Mouse (Mus musculus): ENCODE measurements around the gene Camta1. TPM values are rescaled to one million over a fixed set of nuclear protein-coding genes. Genes with fewer than 3 reads are reported as not detected.

Camta1 gene
- total RNA-seq, 2 experiments from 2014 or later: 194 to 203 TPM

DNA sequence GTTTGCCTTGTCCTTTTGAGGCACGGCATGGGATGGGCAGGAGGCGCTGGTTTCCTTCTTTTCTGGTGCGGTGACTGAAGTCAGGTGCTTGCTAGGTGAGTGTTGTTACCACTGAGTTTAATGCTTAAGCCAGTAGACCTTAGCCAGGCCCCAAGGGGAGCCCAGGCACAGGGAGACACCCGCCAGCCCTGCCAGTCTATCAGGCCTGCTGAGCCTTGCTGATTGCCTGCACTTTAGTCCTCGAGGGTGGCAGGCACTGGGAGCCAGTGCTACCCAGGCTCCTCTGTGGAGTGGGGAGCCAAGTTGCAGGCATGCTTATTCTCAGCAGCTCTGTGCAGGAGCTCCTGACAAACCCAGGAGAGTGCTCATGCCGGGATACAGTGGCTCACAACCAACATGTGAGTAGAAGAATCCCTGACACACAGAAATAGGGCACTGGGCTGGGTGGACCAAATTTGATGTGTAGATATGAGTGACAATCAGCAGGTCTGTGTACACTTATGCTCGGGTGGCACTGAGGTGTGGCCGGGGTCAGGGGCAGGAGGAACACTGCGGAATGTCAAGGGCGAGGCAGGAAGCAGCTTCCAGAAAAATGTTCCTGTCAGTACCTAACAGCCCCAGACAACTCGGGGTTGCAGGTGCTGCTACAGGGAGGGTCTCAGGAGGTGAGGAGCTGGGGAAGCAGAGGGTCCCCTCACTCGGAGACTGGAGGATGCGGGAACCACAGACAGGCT lies 638.2 kb downstream of the Camta1 start:
- intact Hi-C loops (cut with DNase I): no loop called here
- no peak for DNase-seq (ENCODE audit: low spot score in 2 of 2)

DNA sequence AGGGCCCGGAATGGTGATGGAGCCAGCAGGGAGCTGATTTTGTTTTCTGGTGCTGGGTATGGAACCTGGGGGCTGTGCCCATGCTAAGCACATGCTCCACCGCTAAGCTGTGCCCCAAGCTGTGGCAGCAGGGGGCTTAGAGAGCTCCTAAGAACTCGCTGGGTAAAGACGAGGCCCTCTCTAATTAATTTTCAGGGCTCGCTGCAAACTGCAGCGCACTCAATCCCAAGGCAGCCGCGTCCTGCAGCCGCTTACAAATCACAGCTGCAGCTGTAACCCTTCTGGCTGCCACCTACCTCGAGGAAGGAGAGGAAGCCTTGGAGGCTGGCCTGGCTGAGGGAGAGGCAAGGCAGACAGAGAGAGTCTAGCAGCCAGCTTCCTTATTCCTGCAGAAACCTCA lies 639.0 kb downstream of the Camta1 start:
- no peak for DNase-seq (ENCODE audit: low spot score in 2 of 2)
- intact Hi-C loops (cut with DNase I): no loop called here

DNA sequence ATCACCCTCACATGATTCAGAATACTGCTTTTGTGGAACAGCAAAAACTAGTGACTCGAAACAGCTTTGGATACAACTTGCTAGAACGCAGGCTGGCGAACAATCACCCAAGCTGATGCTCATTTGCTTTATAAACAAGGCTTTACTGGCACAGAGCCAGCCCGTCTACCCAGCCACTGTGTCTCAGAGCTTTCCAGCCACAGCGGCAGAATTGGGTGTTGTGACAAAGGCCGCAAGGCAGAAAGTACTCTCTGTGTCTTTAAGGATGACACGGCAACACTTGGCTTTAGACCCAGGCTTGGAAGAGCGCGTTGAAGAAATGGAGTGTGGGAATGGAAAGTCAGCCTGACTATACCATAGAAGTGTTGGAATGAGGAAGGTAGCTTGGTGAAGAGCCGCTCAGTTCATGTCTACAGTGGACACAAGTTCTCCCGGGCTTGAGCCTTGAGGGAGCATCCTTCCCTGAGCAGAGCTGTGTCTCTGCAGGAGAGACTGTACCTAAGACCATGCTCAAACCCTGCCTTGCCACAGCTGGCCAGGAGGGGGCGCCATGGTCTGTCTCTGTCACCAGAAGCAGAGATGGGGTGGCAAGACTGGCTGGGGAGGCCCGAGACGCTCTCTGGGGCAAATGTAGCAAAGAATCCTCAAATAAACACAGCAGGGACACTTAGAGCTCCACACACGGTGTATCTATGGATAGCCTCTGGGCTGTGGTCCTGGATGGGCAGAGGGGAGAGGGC lies 645.0 kb downstream of the Camta1 start:
- intact Hi-C loops (cut with DNase I): no loop called here
- peak; percentile 25 to 53 for DNase-seq (ENCODE audit: low spot score in 2 of 2)

DNA sequence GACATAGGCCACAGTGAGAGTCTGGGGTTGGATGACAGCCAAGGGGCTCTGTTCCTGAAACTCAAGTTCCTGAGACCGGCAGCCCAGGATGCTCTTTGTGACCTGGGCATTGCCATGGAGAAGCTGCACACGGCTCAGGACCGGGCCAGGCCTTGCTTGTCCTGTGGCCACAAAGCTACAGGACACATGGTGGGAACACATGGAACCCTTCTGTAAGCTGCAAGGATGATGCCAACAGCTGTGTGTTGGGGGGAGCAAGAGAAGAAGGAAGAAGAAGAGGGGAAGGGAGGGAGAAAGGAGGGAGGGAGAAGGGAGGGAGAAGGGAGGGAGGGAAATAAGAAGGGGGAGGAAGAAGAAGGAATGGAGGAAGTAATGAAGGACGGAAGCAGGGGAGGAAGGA lies 645.8 kb downstream of the Camta1 start:
- no peak for DNase-seq (ENCODE audit: low spot score in 2 of 2)

DNA sequence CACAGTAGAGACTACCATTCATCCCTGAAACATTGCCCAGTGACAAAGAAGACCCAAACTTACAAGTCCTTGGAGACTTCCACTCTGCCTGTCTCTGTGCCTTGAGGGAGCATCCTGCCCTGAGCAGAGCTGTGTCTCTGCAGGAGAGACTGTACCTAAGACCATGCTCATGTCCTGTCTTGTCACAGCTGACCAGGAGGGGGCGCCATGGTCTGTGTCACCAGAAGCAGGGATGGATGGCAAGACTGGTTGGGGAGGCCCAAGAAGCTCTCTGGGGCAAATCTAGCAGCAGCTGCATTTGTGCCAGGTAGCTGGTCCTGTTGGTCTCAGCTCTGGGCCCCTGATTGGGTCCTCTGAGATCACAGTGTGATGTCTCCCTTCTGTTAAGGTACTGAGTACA lies 646.5 kb downstream of the Camta1 start:
- intact Hi-C loops (cut with DNase I): no loop called here
- no peak for DNase-seq (ENCODE audit: low spot score in 2 of 2)

More for the DNA sequence above, 645.8 kb downstream of the Camta1 start:
- intact Hi-C loops (cut with DNase I): no loop called here

DNA sequence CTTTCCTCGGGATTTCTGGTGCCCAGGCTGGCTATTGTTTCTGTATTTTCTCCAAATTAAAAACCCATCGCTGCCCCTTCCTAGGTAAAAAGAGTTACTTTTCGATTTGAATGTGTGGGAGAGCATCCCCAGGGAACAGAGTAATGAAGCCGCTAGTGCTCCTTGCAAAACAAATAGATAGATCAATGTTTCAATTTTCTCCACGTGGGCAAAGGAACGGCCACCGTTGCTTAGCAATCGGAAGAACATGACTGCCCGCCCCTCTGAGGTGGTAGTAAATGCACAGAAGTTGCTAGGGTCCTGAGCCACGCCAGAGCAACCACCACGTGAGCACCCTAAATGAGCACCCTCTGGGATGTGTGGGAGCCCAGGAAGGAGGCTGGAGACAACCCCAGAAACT lies 648.2 kb downstream of the Camta1 start:
- DNase-seq (ENCODE audit: low spot score in 2 of 2): no peak
- intact Hi-C loops (cut with DNase I): no loop called here

DNA sequence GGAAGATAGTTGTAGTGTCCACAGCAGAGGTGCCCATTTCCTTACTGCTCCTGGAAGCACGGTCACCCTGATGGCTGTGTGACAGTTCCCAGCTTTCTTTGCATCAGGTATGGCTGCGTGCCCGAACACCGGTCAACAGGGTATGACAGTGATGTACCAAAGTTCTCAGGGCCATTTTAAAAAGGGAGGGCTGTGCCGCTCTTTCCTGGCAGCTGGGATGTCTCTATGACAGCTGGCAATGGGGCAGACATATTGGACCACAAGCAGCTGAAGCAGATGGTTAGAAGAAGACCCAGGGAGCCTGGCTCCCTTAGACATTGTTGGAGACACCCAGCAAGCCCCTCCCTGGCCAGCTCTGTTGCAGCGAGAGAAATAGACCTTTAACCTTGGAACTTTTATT lies 649.7 kb downstream of the Camta1 start:
- intact Hi-C loops (cut with DNase I): no loop called here
- no peak for DNase-seq (ENCODE audit: low spot score in 2 of 2)

DNA sequence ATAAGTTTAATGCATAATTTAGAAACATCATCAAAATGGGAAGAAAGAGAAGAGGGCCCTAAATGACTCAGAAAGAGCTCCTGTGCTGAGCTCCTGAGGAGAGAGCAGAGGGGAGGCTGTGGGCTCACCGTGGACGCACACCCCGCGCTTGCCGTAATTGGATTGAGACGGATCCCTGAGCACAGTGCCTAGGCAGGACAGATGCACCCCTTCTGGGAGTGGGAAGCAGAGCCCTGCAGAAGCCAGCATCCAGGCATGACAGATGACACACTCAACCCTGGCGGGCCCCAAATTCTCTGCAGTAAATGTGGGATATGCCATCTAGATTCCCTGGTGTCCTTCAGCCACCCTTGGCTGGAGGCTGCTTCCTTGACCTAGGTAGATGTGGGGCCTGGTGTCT lies 654.1 kb downstream of the Camta1 start:
- DNase-seq (ENCODE audit: low spot score in 2 of 2): no peak
- intact Hi-C loops (cut with DNase I): no loop called here

DNA sequence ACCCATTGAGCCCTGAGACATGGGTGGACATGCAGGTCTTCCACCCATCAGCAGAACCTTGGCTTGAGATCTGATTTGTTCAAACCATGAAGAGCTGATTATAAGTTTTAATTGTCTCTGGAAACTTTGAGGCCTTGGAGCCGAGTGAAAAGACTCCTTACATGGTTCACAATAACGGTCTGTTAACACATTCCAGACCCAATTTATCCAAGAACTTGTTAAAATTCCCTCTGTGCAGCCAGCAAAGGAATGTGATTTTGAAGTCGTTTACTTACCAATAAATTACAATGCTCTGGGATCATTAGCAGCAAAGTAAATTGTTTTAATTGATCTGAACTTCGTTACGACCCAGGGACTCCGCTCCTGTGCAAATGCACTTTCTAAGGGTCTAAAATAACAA lies 658.8 kb downstream of the Camta1 start:
- intact Hi-C loops (cut with DNase I): no loop called here

DNA sequence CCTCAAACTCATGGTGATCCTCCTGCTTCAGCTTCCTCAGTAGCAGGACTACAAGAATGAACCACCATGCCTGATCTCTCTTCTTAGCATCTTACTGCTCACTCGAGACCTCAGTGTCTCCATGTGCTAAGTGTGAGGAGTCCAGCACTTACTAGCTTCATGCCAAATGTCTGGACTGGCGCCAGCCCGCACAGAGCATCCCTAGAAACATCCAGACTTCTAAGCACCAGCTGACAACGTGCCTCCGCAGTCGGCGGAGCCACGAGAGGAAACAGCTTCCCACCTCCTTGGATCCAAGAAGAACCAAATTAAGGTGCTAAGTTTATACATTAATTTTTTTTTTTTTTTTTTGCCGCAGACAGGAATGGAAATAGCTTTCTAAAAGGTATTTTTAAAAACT lies 661.4 kb downstream of the Camta1 start:
- intact Hi-C loops (cut with DNase I): no loop called here
- peak; percentile 81 to 87 for DNase-seq (ENCODE audit: low spot score in 2 of 2)

More for the DNA sequence above, 658.8 kb downstream of the Camta1 start:
- no peak for DNase-seq (ENCODE audit: low spot score in 2 of 2)

DNA sequence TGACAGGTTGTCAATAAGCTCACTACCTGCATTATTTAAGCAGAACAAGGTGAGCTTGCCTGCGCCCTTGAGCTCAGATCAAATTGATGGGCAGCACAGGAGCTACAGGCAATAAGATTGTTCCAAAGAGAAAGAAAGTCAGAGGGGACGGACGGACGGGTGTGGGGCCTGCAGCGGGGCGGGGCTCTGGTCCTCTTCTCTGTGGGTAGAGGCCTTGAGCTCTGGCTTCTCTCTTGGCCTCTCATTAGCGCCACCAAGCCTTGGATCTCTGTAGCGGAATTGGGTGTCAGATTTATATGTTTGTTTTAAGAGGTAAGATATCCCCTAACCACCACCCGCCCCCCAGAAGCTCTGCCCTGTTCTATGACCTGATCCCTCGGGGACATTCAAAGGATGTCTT lies 666.5 kb downstream of the Camta1 start:
- DNase-seq (ENCODE audit: low spot score in 2 of 2): no peak
- intact Hi-C loops (cut with DNase I): no loop called here

DNA sequence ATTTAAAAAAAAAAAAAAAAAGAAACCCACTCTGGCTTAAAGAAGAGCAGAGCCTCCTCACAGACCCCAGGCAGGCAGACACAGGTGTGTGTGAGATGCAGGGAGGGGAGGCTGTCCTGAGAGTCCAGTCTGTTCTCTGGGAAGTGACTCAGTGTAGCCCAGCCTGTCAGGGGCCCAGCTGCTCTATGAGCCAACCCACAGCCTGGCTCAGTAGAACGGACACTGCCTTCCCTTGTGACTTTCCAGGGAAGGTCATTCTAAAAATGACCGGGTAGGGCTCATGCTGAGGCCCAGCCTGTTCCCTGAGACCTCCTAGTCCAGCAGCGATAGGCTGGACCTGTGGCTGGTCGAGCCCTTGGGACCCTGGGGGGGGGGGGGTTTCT lies 667.0 kb downstream of the Camta1 start:
- DNase-seq (ENCODE audit: low spot score in 2 of 2): no peak
- intact Hi-C loops (cut with DNase I): no loop called here

DNA sequence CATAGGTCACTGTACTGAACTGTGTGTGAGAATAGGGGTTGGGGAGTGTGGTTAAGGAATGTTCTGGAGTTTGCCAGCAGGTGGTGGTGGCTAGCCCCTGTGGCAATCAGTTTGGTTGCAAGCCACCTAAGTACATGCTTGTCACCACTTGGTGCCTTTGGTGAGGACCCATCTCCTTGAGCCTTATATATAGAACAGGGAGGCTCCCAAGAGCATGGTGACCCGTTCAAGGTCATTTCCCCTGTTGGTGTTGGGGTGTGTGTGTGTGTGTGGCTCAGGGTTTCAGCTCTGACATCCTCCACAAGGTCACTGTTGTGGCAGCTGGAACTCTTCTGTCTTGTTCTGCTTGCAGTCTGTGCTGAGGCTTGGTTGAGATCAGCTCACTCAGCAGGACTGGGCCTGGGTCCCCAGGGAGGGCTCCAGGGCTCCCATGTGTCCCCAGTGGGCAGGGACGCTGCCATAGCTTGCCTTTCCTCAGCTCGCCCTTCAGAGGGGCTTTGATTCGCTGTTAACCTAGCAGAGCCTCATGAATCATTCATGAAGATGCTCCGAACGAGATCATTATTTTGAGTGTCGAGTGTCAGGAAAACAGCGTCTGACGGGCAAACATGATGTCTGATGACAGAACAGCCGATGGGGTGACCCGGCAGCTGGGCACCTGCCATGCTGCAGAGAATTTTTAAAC lies 667.5 kb downstream of the Camta1 start:
- intact Hi-C loops (cut with DNase I): no loop called here
- DNase-seq (ENCODE audit: low spot score in 2 of 2): no peak

DNA sequence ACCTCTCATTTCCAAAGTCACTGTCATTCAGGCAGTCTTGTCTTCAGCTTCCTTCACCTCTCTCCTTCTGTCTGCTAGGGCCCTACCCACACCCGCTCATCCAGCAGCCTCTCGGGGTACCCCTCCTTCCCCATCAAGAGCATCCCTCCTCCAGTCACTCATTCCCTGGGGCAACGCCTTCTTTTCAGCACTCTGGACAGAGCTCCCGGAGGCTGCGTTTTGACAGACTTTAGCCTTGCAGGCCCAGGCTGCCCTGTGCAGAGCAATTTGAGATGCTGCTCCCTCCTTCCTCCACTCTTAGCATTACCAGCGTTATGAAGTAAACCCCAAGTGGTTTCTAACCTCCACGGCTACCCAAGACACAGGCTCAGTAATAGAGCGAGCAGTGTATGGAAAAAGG lies 675.2 kb downstream of the Camta1 start:
- peak in 1 of 2 experiments; percentile 19 for DNase-seq (ENCODE audit: low spot score in 2 of 2)
- intact Hi-C loops (cut with DNase I): no loop called here

DNA sequence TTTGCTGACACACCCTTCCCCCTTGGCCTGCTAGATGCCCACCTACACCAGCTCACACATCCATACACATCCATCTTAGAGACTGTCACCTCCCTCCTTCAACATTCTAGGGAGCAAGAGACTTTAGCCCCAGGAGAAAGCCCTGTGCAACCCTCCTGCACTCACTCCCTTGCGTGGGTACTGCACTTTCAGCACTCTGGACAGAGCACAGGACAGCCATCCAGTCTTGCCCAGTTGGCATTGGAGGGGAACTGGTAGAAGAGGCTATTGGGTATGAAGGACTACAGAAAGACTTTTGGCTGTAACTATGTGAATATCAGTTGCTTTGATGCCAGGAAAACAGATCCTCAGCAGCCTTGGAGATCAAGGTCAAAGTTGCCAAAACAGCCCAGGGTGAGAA lies 675.9 kb downstream of the Camta1 start:
- intact Hi-C loops (cut with DNase I): no loop called here

DNA sequence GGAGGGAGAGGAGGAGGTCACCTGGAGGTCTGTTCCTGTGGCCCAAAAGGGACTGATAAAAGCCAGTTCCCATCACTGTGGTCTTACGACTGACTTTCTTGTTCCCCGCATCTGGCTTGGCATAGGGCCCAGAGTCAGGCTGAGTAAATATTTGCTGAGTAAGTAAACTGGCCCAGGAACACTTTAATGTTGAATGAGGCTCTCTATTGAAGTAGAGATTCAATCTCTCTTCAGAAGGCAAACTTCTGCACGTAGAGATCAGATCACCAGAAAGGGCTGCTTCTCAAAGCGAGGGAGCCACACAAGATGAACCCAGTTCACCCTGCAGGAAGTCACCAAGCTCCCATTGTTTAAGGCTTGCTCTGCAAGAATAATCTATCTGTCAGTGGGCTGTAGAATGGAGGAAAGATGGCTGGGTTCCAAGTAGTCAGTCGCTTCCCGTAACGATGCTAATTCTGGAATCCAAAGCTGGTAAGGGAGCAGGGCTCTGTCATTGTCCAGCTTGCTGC lies 681.2 kb downstream of the Camta1 start:
- intact Hi-C loops (cut with DNase I): no loop called here
- DNase-seq (ENCODE audit: low spot score in 2 of 2): no peak

More for the DNA sequence above, 675.9 kb downstream of the Camta1 start:
- no peak for DNase-seq (ENCODE audit: low spot score in 2 of 2)

DNA sequence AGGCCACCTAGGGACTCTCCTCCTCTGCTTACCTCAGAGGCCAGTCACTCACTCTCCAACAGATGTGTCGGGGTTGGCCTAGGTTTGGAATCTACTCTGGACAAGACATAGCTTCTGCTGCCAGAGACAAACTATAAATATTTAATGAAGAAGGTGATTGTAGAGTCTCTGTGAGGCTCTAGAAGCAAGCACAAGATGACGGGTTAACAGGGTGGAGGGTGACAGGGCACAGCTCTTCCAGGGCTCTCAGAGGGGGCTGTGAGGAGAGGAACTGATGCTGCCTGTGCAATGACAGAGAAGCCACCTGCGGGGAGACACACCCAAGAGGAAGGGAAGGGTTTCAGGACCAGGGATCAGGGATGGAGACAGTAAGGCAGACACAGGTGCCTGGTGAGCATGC lies 682.0 kb downstream of the Camta1 start:
- intact Hi-C loops (cut with DNase I): no loop called here
- no peak for DNase-seq (ENCODE audit: low spot score in 2 of 2)

DNA sequence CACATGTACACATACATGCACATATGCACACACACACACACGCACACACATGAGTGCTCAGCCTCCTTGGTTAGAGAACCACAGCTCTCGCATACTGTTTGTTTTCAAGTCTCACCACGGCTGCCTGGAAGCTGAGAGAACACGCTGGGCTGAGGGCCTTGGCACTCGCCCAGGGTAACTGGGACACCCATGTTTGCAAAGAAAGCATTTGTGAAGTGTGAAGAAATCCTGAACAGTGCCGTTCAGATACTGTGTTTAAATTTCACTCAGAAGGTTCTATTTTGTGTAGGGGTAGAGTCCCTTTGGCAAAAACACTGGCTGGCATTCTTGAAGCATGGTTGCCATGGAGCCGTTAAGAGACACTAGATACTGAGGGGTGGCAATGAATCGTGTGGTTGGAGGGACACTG lies 682.7 kb downstream of the Camta1 start:
- intact Hi-C loops (cut with DNase I): no loop called here
- DNase-seq (ENCODE audit: low spot score in 2 of 2): peak; percentile 87 to 96

DNA sequence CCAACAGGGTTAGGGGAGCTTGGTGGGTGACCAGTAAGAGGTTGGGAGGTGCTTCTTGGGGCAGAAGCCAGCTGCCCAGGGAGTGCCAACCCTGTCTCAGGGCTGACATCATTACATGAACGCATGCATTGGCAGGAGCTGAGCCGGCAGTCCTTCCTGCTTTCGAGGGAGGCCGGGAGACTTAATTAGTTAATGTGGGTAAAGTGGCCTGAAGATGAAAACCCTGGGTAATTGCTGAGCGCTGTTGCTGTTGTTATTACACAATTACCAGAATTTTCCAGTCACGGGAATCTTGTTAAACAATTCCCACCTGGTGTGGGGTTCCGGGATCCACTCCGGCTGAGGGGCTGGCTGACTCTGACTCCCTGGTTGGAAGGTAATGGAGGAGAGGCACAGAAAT lies 689.1 kb downstream of the Camta1 start:
- DNase-seq (ENCODE audit: low spot score in 2 of 2): no peak
- intact Hi-C loops (cut with DNase I): no loop called here

DNA sequence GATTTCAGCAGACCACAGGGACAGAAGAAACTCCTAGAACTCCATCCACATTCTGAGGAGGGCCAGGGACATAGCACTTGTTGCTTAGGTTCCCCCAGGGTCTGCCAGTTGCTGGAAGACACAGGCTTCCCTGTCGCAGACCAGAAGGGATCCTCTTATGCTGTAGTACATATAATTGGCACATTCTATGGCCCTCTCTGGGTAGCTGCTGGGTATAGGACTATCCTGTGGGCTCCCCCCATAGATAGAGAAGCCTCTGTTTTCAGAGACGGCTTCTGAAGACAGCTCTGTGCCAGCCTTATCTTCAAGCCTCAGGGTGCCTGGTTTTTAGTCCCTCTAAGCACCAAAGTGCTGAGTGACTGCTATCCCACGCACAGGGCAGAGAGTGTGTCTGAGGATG lies 690.6 kb downstream of the Camta1 start:
- no peak for DNase-seq (ENCODE audit: low spot score in 2 of 2)
- intact Hi-C loops (cut with DNase I): no loop called here

Data from left cerebral cortex, postnatal 14 days (tissue).